Mouse (Mus musculus) bone marrow, adult 2 months (tissue): ENCODE measurements around the gene Cox18.

Source experiments
- CTCF ChIP-seq: fragments of 200-500 bp; IDR thresholded peaks from 2 replicates; pipeline ENCODE4 v1.5.1; 2011; ENCODE audit warnings: low read length, control low read depth; ENCODE audit not compliant: control insufficient read depth, insufficient read depth
- POLR2A ChIP-seq: fragments of 200-500 bp; IDR thresholded peaks from 2 replicates; pipeline ENCODE4 v1.6.1; 2011; ENCODE audit warnings: low read depth, mild to moderate bottlenecking, control low read depth, low read length, borderline replicate concordance; ENCODE audit not compliant: control insufficient read depth

- TF ChIP-seq POLR2A (no peak), CTCF (no peak)
Measured at GRCm38 (mm10) chr5:90222937-90223336, 864 bp downstream of the Cox18 start.
